Mouse (Mus musculus) hindbrain, embryonic 16.5 days (tissue): Measurements from ENCODE around the gene Lta. TPM values are rescaled to one million over a fixed set of nuclear protein-coding genes. Genes with fewer than 3 reads are reported as not detected.
A peak's percentile ranks its signal among the peaks of the same experiment; 100 is the strongest.

Source experiments
- ATAC-seq: fragments of 200-750 bp; cut with Nextera tagmentation; 2 replicates; pipeline ENCODE4 v1.8.0; 2017; ENCODE audit warnings: moderate TSS enrichment, moderate library complexity
- H3K27ac ChIP-seq: fragments of 300-500 bp; sonication (generic); 2 replicates; pipeline ENCODE4 v1.5.1; 2014; ENCODE audit warnings: low read depth, mild to moderate bottlenecking, control low read depth, low read length, moderate library complexity
- H3K27me3 ChIP-seq: fragments of 300-500 bp; sonication (generic); replicated peaks from 2 replicates; pipeline ENCODE4 v1.6.1; 2014; ENCODE audit warnings: low read length; ENCODE audit not compliant: control insufficient read depth, insufficient read depth
- H3K36me3 ChIP-seq: fragments of 300-500 bp; sonication (generic); 2 replicates; pipeline ENCODE4 v1.6.1; 2014; ENCODE audit warnings: mild to moderate bottlenecking, low read length, moderate library complexity, mixed read lengths; ENCODE audit not compliant: control insufficient read depth, insufficient read depth
- H3K4me1 ChIP-seq: fragments of 300-500 bp; sonication (generic); 2 replicates; pipeline ENCODE4 v1.6.1; 2014; ENCODE audit warnings: low read depth, low read length; ENCODE audit not compliant: control insufficient read depth, insufficient read depth
- H3K4me2 ChIP-seq: fragments of 300-500 bp; sonication (generic); 2 replicates; pipeline ENCODE4 v1.6.1; 2014; ENCODE audit warnings: mild to moderate bottlenecking, low read length, control low read depth, moderate library complexity
- H3K4me3 ChIP-seq: fragments of 300-500 bp; sonication (generic); 2 replicates; pipeline ENCODE4 v1.5.1; 2014; ENCODE audit warnings: mild to moderate bottlenecking, low read length, control low read depth, moderate library complexity
- H3K9ac ChIP-seq: fragments of 300-500 bp; sonication (generic); 2 replicates; pipeline ENCODE4 v1.6.1; 2014; ENCODE audit warnings: low read depth, mild to moderate bottlenecking, control low read depth, low read length, moderate library complexity
- H3K9me3 ChIP-seq: fragments of 300-500 bp; sonication (generic); 2 replicates; pipeline ENCODE4 v1.6.1; 2014; ENCODE audit warnings: mild to moderate bottlenecking, low read length, moderate library complexity; ENCODE audit not compliant: control insufficient read depth
- WGBS: fragments of 180-500 bp; shearing (Covaris S2); extraction: QIAGEN DNeasy Blood & Tissue Kit; methylation state at CpG from one replicate; pipeline ENCODE4 v1.1.7; 2014; 5-methylcytosine and 5-hydroxymethylcytosine counted together
- polyA plus RNA-seq: library from polyadenylated mRNA; unstranded; fragments of >200 nt; fragmentation: Nextera tagmentation; extraction: Ambion mirVana; gene quantifications from 2 replicates; pipeline ENCODE4 v1.2.1, GENCODE M21; 2015

The Lta gene
- polyA plus RNA-seq, result 0.37 and 0.80 TPM in 2 replicates

DNA sequence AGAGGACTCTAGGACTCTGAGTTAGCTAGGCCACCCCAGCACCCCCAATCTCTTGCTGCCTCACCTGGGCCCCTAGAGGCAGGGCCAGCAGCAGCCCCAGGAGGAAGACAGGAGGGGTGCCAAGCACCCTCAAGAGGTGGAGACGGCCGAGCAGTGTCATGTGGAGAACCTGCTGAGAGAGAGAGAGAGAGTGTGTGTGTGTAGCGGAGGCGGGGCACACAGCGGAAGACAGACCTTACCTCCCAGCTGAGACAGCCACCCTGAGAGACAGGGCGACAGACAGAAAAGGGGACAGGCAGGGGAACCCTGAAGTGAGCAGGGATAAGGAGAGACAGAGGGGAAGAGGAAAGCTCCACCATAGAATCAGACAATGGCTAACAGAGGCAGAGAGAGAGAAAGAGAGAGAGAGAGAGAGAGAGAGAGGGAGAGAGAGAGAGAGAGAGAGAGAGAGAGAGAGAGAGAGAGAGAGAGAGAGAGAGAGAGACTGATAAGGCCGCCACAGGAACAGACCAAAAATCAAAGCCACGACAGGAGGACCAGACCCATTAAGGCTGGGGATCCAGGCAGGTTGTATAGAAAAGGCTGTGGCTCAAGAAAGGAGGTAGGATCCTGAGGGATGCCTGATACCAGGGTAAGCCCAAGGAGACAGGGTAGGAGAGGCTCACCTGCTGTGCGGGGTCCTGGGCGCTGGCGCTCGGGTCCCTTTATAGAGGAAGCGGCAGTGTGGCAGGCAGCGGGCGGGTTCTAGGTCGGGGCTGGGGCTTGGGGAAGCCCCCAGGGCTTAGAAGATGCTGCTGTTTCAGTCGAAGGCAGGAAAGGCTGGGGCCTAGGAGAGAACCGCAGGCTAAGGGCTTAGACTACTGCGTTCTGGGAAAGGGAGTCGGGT, at the start of gene Lta:
Gene Lta (minus strand): TSS at position 858 of the 886 bp plus-strand sequence.
- no peaks in the 10 kb centered on the region for H3K9me3 ChIP-seq
- H3K9ac ChIP-seq, result peak within 1 kb of the TSS; percentile 31
- ATAC-seq, result no peak
- no peaks in the 10 kb centered on the region for H3K36me3 ChIP-seq
- no peak within 1 kb of the TSS for H3K27ac ChIP-seq
- peaks cover 9% of the 10 kb centered on the region for H3K27me3 ChIP-seq
- 33% methylated on average over 20 of the region's 20 CpGs for WGBS
- H3K4me3 ChIP-seq, result no peak within 1 kb of the TSS
- no peaks in the 10 kb centered on the region for H3K4me1 ChIP-seq
- no peak within 1 kb of the TSS for H3K4me2 ChIP-seq

DNA sequence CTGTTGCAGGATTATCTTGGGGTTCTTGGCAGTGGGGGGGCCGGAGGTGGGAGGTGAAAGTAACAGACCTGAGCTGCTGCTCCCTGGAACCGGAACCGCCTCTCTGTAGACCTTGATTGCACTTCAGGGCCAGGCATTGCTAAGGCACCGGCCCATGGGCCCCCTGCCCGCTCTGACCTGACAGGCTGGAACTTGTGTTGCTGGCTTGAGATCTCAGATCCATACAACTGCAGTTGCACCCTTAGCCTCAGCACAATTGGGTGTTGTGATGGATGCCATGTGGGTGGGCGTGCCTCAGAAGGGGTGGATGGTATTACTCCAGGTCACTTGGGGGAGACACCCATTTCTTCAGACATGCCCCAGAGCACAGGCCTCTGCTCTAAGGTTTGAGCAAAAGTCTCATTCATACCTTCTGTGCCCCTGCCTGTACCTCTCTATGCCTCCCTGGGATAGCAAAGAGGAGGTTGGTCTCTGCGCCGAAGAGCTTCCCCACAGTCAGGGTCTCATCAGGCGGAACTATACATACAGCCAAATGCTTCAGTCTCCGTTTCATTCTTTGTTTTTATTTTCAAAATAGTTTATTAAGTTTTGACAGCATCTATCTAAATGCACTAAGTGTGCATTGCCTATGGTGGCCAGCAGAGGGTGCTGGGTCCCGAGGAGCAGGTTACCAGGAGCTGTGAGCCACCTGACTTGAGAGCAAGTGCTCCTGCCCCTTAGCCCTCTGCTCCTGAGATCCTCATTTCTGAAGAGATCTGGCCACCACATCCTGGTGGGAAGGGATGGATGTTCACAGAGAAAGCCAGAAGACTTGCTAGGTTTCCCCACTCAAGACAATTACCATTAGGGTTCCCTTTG, 49.3 kb upstream of the Lta start:
- 57% methylated on average over 11 of the region's 11 CpGs for WGBS

DNA sequence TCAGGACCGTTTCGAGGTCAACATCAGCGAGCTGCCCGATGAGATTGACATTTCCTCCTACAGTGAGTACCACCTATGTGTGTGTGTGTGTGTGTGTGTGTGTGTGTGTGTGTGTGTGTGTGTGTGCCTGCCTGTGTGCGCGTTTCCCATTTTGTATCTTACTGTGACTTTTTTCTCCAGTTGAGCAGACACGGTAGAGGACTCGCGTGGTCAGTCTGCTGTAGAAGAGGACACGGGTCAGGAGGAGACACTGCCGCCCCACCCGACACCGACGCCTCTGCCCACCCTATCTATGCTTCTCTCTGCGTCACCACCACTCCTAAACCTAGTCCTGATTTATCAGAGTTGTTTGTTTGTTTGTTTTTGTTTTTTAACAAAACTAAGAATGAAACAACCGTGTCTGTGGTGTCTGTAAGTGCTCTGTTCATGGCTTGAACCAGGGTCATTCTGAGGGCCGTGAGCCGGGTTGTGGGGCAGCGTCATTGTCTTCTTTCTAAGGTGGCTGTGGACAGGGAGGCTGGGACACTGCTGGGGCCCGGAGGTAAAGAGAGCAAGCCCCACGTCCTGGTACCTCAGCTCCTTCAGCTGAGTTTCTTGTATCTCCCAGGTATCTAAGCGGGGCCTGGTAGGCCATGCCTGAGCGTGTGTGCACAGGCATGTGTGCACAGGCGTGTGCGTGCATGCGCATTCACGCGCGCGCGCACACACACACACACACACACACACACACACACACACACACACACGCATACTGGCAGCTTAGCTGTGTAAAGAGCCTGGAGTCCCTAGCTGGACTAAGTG, 48.3 kb upstream of the Lta start:
- H3K27ac ChIP-seq, result no peak overlapping the region
- peaks cover 53% of the 10 kb centered on the region for H3K36me3 ChIP-seq
- H3K4me3 ChIP-seq, result no peak overlapping the region
- H3K9ac ChIP-seq, result no peak overlapping the region
- 89% methylated on average over 31 of the region's 32 CpGs for WGBS
- H3K4me2 ChIP-seq, result no peak overlapping the region
- H3K27me3 ChIP-seq, result no peaks in the 10 kb centered on the region
- H3K9me3 ChIP-seq, result no peaks in the 10 kb centered on the region
- ATAC-seq, result no peak; the same call in 1 of the 2 replicates
- no peaks in the 10 kb centered on the region; the same call in 1 of the 2 replicates for H3K4me1 ChIP-seq

More for the DNA sequence above, 49.3 kb upstream of the Lta start:
- H3K36me3 ChIP-seq, result peaks cover 43% of the 10 kb centered on the region
- no peak overlapping the region for H3K4me3 ChIP-seq
- H3K9ac ChIP-seq, result no peak overlapping the region
- H3K9me3 ChIP-seq, result no peaks in the 10 kb centered on the region
- peak; percentile 12 for ATAC-seq
- no peaks in the 10 kb centered on the region; the same call in 1 of the 2 replicates for H3K4me1 ChIP-seq
- H3K4me2 ChIP-seq, result no peak overlapping the region
- no peaks in the 10 kb centered on the region for H3K27me3 ChIP-seq
- H3K27ac ChIP-seq, result no peak overlapping the region

DNA sequence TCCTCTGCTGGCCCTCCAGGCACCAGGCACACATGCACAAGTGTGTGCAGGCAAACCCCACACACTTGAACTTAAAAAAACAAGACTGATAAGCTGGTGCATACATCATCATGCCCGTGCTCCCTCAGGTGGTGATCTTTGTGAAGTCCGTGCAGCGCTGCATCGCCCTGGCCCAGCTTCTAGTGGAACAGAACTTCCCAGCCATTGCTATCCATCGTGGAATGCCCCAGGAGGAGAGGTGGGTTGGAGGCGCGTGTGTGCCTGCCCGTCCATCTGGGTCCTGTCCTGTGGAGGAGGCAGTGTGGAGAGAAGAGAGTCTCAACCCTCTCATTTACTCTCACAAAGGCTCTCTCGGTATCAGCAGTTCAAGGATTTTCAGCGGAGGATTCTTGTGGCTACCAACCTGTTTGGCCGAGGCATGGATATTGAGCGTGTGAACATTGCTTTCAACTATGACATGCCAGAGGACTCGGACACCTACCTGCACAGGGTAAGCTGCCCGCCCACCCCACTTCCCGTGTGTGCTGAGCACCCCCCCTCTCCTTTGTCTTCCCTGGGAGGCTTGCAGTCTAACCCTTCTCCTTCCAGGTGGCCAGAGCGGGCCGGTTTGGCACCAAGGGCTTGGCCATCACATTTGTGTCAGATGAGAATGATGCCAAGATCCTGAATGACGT, 47.6 kb upstream of the Lta start:
- ATAC-seq, result no peak
- no peaks in the 10 kb centered on the region for H3K27me3 ChIP-seq
- no peak overlapping the region for H3K4me2 ChIP-seq
- peaks cover 58% of the 10 kb centered on the region for H3K36me3 ChIP-seq
- no peak overlapping the region for H3K9ac ChIP-seq
- H3K4me3 ChIP-seq, result no peak overlapping the region
- no peaks in the 10 kb centered on the region for H3K9me3 ChIP-seq
- no peak overlapping the region for H3K27ac ChIP-seq
- no peaks in the 10 kb centered on the region; the same call in 1 of the 2 replicates for H3K4me1 ChIP-seq
- 84% methylated on average over 18 of the region's 18 CpGs for WGBS

DNA sequence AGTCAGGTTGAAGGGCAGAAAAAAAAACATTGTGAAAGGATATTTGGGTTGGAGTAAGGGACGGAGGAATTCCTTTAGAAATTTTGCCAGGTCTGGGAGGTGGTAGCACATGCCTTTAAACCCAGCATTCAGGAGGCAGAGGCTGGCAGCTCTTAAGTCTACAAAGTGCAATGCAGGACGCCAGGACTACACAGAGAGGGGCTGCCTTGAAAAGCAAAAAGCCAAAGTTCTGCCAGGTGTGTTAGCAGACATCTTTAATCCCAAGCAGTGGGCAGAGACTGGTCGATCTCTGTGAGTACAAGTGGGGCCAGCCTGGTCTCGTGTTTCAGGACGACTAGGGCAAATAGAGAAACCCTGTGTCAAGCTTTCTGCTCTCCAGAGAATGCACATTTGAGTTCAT, 46.8 kb upstream of the Lta start:
- 87% methylated on average over 5 of the region's 5 CpGs for WGBS
- Histone ChIP-seq H3K36me3 (peaks cover 66% of the 10 kb centered on the region), H3K27me3 (no peaks in the 10 kb centered on the region), H3K4me2 (no peak overlapping the region), H3K4me1 (no peaks in the 10 kb centered on the region; the same call in 1 of the 2 replicates), H3K9me3 (no peaks in the 10 kb centered on the region), H3K9ac (no peak overlapping the region), H3K27ac (no peak overlapping the region), H3K4me3 (no peak overlapping the region)
- no peak for ATAC-seq

DNA sequence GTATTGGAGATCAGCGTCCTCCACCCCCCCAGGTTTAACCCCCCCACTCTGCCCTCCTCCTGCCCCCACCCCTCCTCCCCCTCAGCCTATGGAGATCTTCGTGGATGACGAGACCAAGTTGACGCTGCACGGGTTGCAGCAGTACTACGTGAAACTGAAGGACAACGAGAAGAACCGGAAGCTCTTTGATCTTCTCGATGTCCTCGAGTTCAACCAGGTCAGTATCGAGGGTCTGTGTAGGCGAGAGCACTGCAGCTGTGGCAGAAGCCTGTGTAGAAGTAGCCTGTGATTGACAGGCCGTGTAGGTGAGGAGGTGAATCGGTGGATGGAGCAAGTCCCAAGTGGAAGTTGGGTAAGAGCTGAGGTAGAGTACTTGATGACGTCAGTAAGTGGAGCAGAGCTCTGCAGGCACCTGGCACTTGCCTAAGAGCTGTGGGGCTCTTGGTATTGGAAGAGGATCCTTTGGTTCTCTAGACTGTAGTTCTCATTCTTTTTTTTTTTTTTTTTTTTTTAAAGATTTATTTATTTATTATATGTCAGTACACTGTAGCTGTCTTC, 46.1 kb upstream of the Lta start:
- H3K4me1 ChIP-seq, result peaks cover 4% of the 10 kb centered on the region
- H3K9ac ChIP-seq, result no peak overlapping the region
- WGBS, result 80% methylated on average over 15 of the region's 15 CpGs

DNA sequence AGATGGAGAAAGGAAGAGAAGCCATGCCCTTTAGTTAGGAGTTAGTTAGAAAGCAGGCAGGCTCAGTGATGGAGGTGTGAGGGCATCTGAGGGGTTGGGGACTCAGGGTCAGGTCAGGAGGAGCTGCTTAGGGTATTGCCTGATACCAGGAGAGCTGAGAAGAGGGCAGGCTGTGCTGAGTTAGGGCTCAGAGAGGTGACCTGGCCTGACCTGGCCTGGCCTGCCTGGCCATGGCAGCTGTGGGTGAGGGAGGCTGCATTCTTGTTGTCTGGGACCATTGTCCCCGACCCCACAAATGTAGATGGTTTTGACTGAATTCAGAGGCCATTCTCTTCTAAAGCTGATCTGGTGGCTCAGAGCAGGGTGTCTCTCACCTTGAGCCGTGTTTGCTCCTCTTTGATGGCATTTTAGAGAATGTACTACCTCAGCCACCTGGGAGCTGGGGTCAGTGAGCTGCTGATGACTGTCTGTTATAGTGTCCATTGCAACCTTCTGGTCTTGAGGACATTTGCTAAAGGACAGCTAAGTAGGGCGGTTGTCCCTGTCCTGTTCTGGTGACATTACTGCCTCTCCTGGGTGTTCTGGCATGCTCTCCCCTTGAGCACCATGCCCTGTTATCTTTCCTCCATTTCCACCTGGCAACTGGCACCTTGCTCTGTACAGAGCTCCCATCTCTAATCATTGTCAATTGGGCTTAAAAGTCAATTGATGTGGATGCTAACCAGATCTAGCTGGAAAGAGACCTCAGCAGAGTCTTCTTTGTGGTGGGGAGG, 45.4 kb upstream of the Lta start:
- Histone ChIP-seq H3K9ac (no peak overlapping the region; the same call in none of the 2 replicates), H3K27ac (no peak overlapping the region), H3K4me1 (peaks cover 10% of the 10 kb centered on the region), H3K9me3 (no peaks in the 10 kb centered on the region), H3K4me3 (no peak overlapping the region), H3K36me3 (peaks cover 78% of the 10 kb centered on the region), H3K27me3 (no peaks in the 10 kb centered on the region), H3K4me2 (no peak overlapping the region)
- no peak for ATAC-seq
- WGBS, result 88% methylated on average over 3 of the region's 3 CpGs

More for the DNA sequence above, 46.1 kb upstream of the Lta start:
- ATAC-seq, result no peak
- Histone ChIP-seq H3K4me3 (no peak overlapping the region), H3K4me2 (no peak overlapping the region), H3K27ac (no peak overlapping the region), H3K27me3 (no peaks in the 10 kb centered on the region), H3K36me3 (peaks cover 73% of the 10 kb centered on the region), H3K9me3 (no peaks in the 10 kb centered on the region)
